Mouse (Mus musculus) hindbrain, embryonic 15.5 days (tissue): ENCODE measurements around the gene Pdia6. TPM values are rescaled to one million over a fixed set of nuclear protein-coding genes. Genes with fewer than 3 reads are reported as not detected.
A peak's percentile ranks its signal among the peaks of the same experiment; 100 is the strongest.

Experiments
- ATAC-seq: fragments of 200-750 bp; cut with Nextera tagmentation; 2 replicates; pipeline ENCODE4 v1.8.0; 2017; ENCODE audit warnings: low read depth, moderate number of reproducible peaks, moderate TSS enrichment; ENCODE audit not compliant: low FRiP score
- H3K27ac ChIP-seq: fragments of 300-500 bp; sonication (generic); replicated peaks from 2 replicates; pipeline ENCODE4 v1.5.1; 2015; ENCODE audit warnings: mild to moderate bottlenecking, inconsistent platforms
- H3K27me3 ChIP-seq: fragments of 300-500 bp; sonication (generic); 2 replicates; pipeline ENCODE4 v1.6.1; 2015; ENCODE audit warnings: control low read depth, inconsistent platforms
- H3K36me3 ChIP-seq: fragments of 300-500 bp; sonication (generic); 2 replicates; pipeline ENCODE4 v1.6.1; 2015; ENCODE audit warnings: control low read depth, inconsistent platforms
- H3K4me1 ChIP-seq: fragments of 300-500 bp; sonication (generic); replicated peaks from 2 replicates; pipeline ENCODE4 v1.6.1; 2015; ENCODE audit warnings: control low read depth, inconsistent platforms
- H3K4me2 ChIP-seq: fragments of 300-500 bp; sonication (generic); 2 replicates; pipeline ENCODE4 v1.6.1; 2015; ENCODE audit warnings: moderate library complexity, mild to moderate bottlenecking, inconsistent platforms
- H3K4me3 ChIP-seq: fragments of 300-500 bp; sonication (generic); 2 replicates; pipeline ENCODE4 v1.5.1; 2015; ENCODE audit warnings: mild to moderate bottlenecking, inconsistent platforms
- H3K9ac ChIP-seq: fragments of 300-500 bp; sonication (generic); 2 replicates; pipeline ENCODE4 v1.6.1; 2015; ENCODE audit warnings: inconsistent platforms
- H3K9me3 ChIP-seq: fragments of 300-500 bp; sonication (generic); 2 replicates; pipeline ENCODE4 v1.6.1; 2016; ENCODE audit warnings: control low read depth, inconsistent platforms
- WGBS: fragments of 180-500 bp; shearing (Covaris S2); methylation state at CpG from one replicate; pipeline ENCODE4 v1.1.7; 2015; 5-methylcytosine and 5-hydroxymethylcytosine counted together
- polyA plus RNA-seq: library from polyadenylated mRNA; unstranded; fragments of >200 nt; fragmentation: Nextera tagmentation; extraction: Ambion mirVana; gene quantifications from 2 replicates; pipeline ENCODE4 v1.2.1, GENCODE M21; 2015

Gene Pdia6
- polyA plus RNA-seq, result 287 and 289 TPM in 2 replicates

GRCm38 (mm10) chr12:17265971-17266672 is at the start of gene Pdia6:
TSS of gene Pdia6 (plus strand) at chr12:17266545.
- Histone ChIP-seq H3K4me1 (peaks cover 33% of the 10 kb centered on the region), H3K4me3 (peak within 1 kb of the TSS; percentile 97), H3K9me3 (no peaks in the 10 kb centered on the region), H3K27me3 (no peaks in the 10 kb centered on the region), H3K36me3 (peaks cover 11% of the 10 kb centered on the region), H3K27ac (peak within 1 kb of the TSS; percentile 81), H3K9ac (peak within 1 kb of the TSS; percentile 85), H3K4me2 (peak within 1 kb of the TSS; percentile 68)
- WGBS, result 1% methylated on average over 48 of the region's 48 CpGs
- peak; percentile 98 for ATAC-seq

GRCm38 (mm10) chr12:17218390-17218789 is 48.0 kb upstream of the Pdia6 start:
- H3K27me3 ChIP-seq, result no peaks in the 10 kb centered on the region
- H3K9ac ChIP-seq, result no peak overlapping the region
- H3K36me3 ChIP-seq, result no peaks in the 10 kb centered on the region
- WGBS, result 50% methylated on average over 8 of the region's 8 CpGs
- H3K27ac ChIP-seq, result no peak overlapping the region
- ATAC-seq, result no peak
- no peak overlapping the region for H3K4me2 ChIP-seq
- H3K4me3 ChIP-seq, result no peak overlapping the region
- no peaks in the 10 kb centered on the region for H3K4me1 ChIP-seq
- H3K9me3 ChIP-seq, result no peaks in the 10 kb centered on the region

- no peaks in the 10 kb centered on the region for H3K36me3 ChIP-seq
- no peaks in the 10 kb centered on the region for H3K4me1 ChIP-seq
- no peak overlapping the region for H3K4me2 ChIP-seq
- WGBS, result 84% methylated on average over 4 of the region's 4 CpGs
- no peak for ATAC-seq
- H3K27me3 ChIP-seq, result no peaks in the 10 kb centered on the region
- no peak overlapping the region for H3K27ac ChIP-seq
- no peak overlapping the region for H3K9ac ChIP-seq
- H3K9me3 ChIP-seq, result no peaks in the 10 kb centered on the region
- no peak overlapping the region for H3K4me3 ChIP-seq
These were observed 47.2 kb upstream of the Pdia6 start for GRCm38 (mm10) chr12:17219107-17219506.

GRCm38 (mm10) chr12:17220631-17221030 is 45.7 kb upstream of the Pdia6 start:
- H3K4me1 ChIP-seq, result 0 out of 2 replicates have a peak, but pooled peaks cover 2% of the 10 kb centered on the region
- no peak overlapping the region for H3K27ac ChIP-seq
- no peaks in the 10 kb centered on the region for H3K9me3 ChIP-seq
- H3K4me2 ChIP-seq, result no peak overlapping the region
- 86% methylated on average over 5 of the region's 5 CpGs for WGBS
- H3K9ac ChIP-seq, result no peak overlapping the region
- ATAC-seq, result no peak
- H3K27me3 ChIP-seq, result no peaks in the 10 kb centered on the region
- no peaks in the 10 kb centered on the region for H3K36me3 ChIP-seq
- no peak overlapping the region for H3K4me3 ChIP-seq

GRCm38 (mm10) chr12:17221891-17222428 is 44.4 kb upstream of the Pdia6 start:
- H3K4me1 ChIP-seq, result 0 out of 2 replicates have a peak, but pooled peaks cover 2% of the 10 kb centered on the region
- no peaks in the 10 kb centered on the region for H3K27me3 ChIP-seq
- no peak overlapping the region for H3K4me2 ChIP-seq
- 52% methylated on average over 5 of the region's 5 CpGs for WGBS
- no peak for ATAC-seq
- no peaks in the 10 kb centered on the region for H3K9me3 ChIP-seq
- H3K27ac ChIP-seq, result no peak overlapping the region
- H3K4me3 ChIP-seq, result no peak overlapping the region
- H3K9ac ChIP-seq, result no peak overlapping the region
- no peaks in the 10 kb centered on the region for H3K36me3 ChIP-seq

- Histone ChIP-seq H3K4me3 (no peak overlapping the region), H3K9me3 (no peaks in the 10 kb centered on the region), H3K27me3 (no peaks in the 10 kb centered on the region), H3K36me3 (no peaks in the 10 kb centered on the region), H3K27ac (no peak overlapping the region), H3K4me1 (0 out of 2 replicates have a peak, but pooled peaks cover 2% of the 10 kb centered on the region), H3K4me2 (no peak overlapping the region), H3K9ac (no peak overlapping the region)
- WGBS, result 57% methylated on average over 3 of the region's 3 CpGs
- no peak for ATAC-seq
These were observed 43.3 kb upstream of the Pdia6 start for GRCm38 (mm10) chr12:17223050-17223449.

- Histone ChIP-seq H3K4me3 (no peak overlapping the region), H3K9me3 (no peaks in the 10 kb centered on the region), H3K27ac (no peak overlapping the region), H3K4me1 (0 out of 2 replicates have a peak, but pooled peaks cover 2% of the 10 kb centered on the region), H3K9ac (no peak overlapping the region), H3K36me3 (no peaks in the 10 kb centered on the region), H3K4me2 (no peak overlapping the region), H3K27me3 (no peaks in the 10 kb centered on the region)
- WGBS, result 64% methylated on average over 5 of the region's 5 CpGs
- peak; percentile 52; the same call in 1 of the 2 replicates for ATAC-seq
These were observed 41.3 kb upstream of the Pdia6 start for GRCm38 (mm10) chr12:17225012-17225411.

- Histone ChIP-seq H3K4me3 (no peak overlapping the region), H3K27ac (no peak overlapping the region), H3K9me3 (no peaks in the 10 kb centered on the region), H3K4me1 (0 out of 2 replicates have a peak, but pooled peaks cover 2% of the 10 kb centered on the region), H3K4me2 (no peak overlapping the region), H3K36me3 (no peaks in the 10 kb centered on the region), H3K27me3 (no peaks in the 10 kb centered on the region), H3K9ac (no peak overlapping the region)
- peak; percentile 71 for ATAC-seq
- 71% methylated on average over 4 of the region's 4 CpGs for WGBS
These were observed 38.4 kb upstream of the Pdia6 start for GRCm38 (mm10) chr12:17227903-17228302.

GRCm38 (mm10) chr12:17230581-17230980 is 35.8 kb upstream of the Pdia6 start:
- no peaks in the 10 kb centered on the region for H3K36me3 ChIP-seq
- no peak overlapping the region for H3K4me3 ChIP-seq
- no peak overlapping the region for H3K4me2 ChIP-seq
- H3K27me3 ChIP-seq, result no peaks in the 10 kb centered on the region
- H3K9me3 ChIP-seq, result no peaks in the 10 kb centered on the region
- no peak for ATAC-seq
- 86% methylated on average over 5 of the region's 5 CpGs for WGBS
- no peak overlapping the region for H3K9ac ChIP-seq
- H3K27ac ChIP-seq, result no peak overlapping the region
- peaks cover 2% of the 10 kb centered on the region; the same call in 1 of the 2 replicates for H3K4me1 ChIP-seq

GRCm38 (mm10) chr12:17231513-17231912 is 34.8 kb upstream of the Pdia6 start:
- Histone ChIP-seq H3K27me3 (no peaks in the 10 kb centered on the region), H3K4me2 (no peak overlapping the region), H3K4me1 (peaks cover 10% of the 10 kb centered on the region; the same call in 1 of the 2 replicates), H3K27ac (no peak overlapping the region), H3K36me3 (no peaks in the 10 kb centered on the region), H3K9ac (no peak overlapping the region), H3K9me3 (no peaks in the 10 kb centered on the region), H3K4me3 (no peak overlapping the region)
- ATAC-seq, result no peak
- WGBS, result 87% methylated on average over 14 of the region's 14 CpGs

GRCm38 (mm10) chr12:17235535-17236313 is 30.6 kb upstream of the Pdia6 start:
- peaks cover 10% of the 10 kb centered on the region; the same call in 1 of the 2 replicates for H3K4me1 ChIP-seq
- H3K9me3 ChIP-seq, result no peaks in the 10 kb centered on the region
- H3K4me3 ChIP-seq, result no peak overlapping the region
- WGBS, result 35% methylated on average over 11 of the region's 11 CpGs
- no peak overlapping the region for H3K27ac ChIP-seq
- no peak overlapping the region for H3K4me2 ChIP-seq
- no peaks in the 10 kb centered on the region for H3K27me3 ChIP-seq
- peak; percentile 62; the same call in 1 of the 2 replicates for ATAC-seq
- H3K9ac ChIP-seq, result no peak overlapping the region
- H3K36me3 ChIP-seq, result no peaks in the 10 kb centered on the region
